Comparison of ENCODE assay signal across 21 mouse cellular contexts in genomic region chr3:147423895-147424575, GRCm38 (mm10).
DNase-seq lines count a peak whose midpoint lies in the region; ATAC-seq and TF ChIP-seq lines count a peak whose summit lies in the region.
"Had no signal": no experiment of that assay in that cellular context is flagged by ENCODE, and none has a peak within 500 bp of the region (broad histone marks: within the 10 kb centered on the region; RNA-seq: fewer than 3 reads in every experiment).

No protein-coding gene starts in this region.

- DNase-seq in limb, embryonic 10.5 days (ENCODE audit: low spot score), result no peak
- peak; percentile 51 for DNase-seq in brain, embryonic 14.5 days (ENCODE audit: low read depth)
- DNase-seq in embryo, embryonic 10.5 days (ENCODE audit: low spot score), result peak; percentile 54
- peak; percentile 33 for DNase-seq in hindbrain, embryonic 14.5 days (ENCODE audit: low spot score)
- DNase-seq in urinary bladder, postnatal 36 days (ENCODE audit: low spot score in 2 of 2), result no peak
- no peak for DNase-seq in gastrocnemius, postnatal 25 days
- DNase-seq: adrenal gland, postnatal 36 days; cerebellum, adult 9-10 months; gastrocnemius, postnatal 36 days; kidney, adult 2 months; kidney, postnatal 4 days; right cerebral cortex, postnatal 25 days; thymus, postnatal 25 days had no signal

- no peaks in the 10 kb centered on the region for H3K27me3 ChIP-seq in limb, embryonic 13.5 days
- no peaks in the 10 kb centered on the region for H3K27me3 ChIP-seq in limb, embryonic 10.5 days (ENCODE audit: low read depth, poor library complexity, severe bottlenecking)
- no peaks in the 10 kb centered on the region for H3K27me3 ChIP-seq in hindbrain, embryonic 14.5 days (ENCODE audit: control insufficient read depth, insufficient read depth, low read length)
- H3K27me3 ChIP-seq: embryonic facial prominence, embryonic 15.5 days; lung, embryonic 15.5 days had no signal

- no peaks in the 10 kb centered on the region for H3K36me3 ChIP-seq in limb, embryonic 13.5 days
- no peaks in the 10 kb centered on the region for H3K36me3 ChIP-seq in limb, embryonic 10.5 days
- no peaks in the 10 kb centered on the region for H3K36me3 ChIP-seq in hindbrain, embryonic 14.5 days (replicated peaks; ENCODE audit: control insufficient read depth, insufficient read depth)
- H3K36me3 ChIP-seq: embryonic facial prominence, embryonic 15.5 days; forebrain, embryonic 10.5 days; G1E; lung, embryonic 15.5 days had no signal

- no peak overlapping the region for H3K4me2 ChIP-seq in limb, embryonic 13.5 days (replicated peaks)
- no peak overlapping the region for H3K4me2 ChIP-seq in hindbrain, embryonic 14.5 days (replicated peaks)
- H3K4me2 ChIP-seq: embryonic facial prominence, embryonic 15.5 days; liver, embryonic 11.5 days; lung, embryonic 15.5 days had no signal

- WGBS in limb, embryonic 13.5 days, result 35% methylated on average over 2 of the region's 2 CpGs
- WGBS in limb, embryonic 10.5 days, result 32% methylated on average over 2 of the region's 2 CpGs
- 13% methylated on average over 2 of the region's 2 CpGs for WGBS in hindbrain, embryonic 14.5 days

- no peak for ATAC-seq in limb, embryonic 13.5 days (ENCODE audit: low FRiP score, low read depth)
- no peak for ATAC-seq in hindbrain, embryonic 14.5 days (ENCODE audit: low FRiP score)

- no peak for TF ChIP-seq POLR2A in brain, embryonic 14.5 days (IDR thresholded peaks at IDR 0.05; ENCODE audit: borderline replicate concordance, extremely low read depth, insufficient read depth, insufficient read length, poor library complexity, severe bottlenecking)

- H3K4me1 ChIP-seq in limb, embryonic 13.5 days, result peaks cover 14% of the 10 kb centered on the region
- H3K4me1 ChIP-seq in limb, embryonic 10.5 days, result peaks cover 26% of the 10 kb centered on the region
- H3K4me1 ChIP-seq in hindbrain, embryonic 14.5 days (replicated peaks; ENCODE audit: control insufficient read depth, insufficient read depth, low read length), result peaks cover 12% of the 10 kb centered on the region
- H3K4me1 ChIP-seq: lung, embryonic 15.5 days had no signal

- peak overlapping the region; percentile 15; the same call in 1 of the 2 replicates for H3K27ac ChIP-seq in limb, embryonic 13.5 days
- H3K27ac ChIP-seq in limb, embryonic 10.5 days, result no peak overlapping the region
- H3K27ac ChIP-seq in hindbrain, embryonic 14.5 days, result no peak overlapping the region
- H3K27ac ChIP-seq: embryonic facial prominence, embryonic 15.5 days; forebrain, embryonic 10.5 days; lung, embryonic 15.5 days; macrophage; stomach, postnatal 0 days had no signal

- no peaks in the 10 kb centered on the region for H3K9me3 ChIP-seq in limb, embryonic 13.5 days
- no peaks in the 10 kb centered on the region for H3K9me3 ChIP-seq in limb, embryonic 10.5 days (replicated peaks)
- no peaks in the 10 kb centered on the region for H3K9me3 ChIP-seq in hindbrain, embryonic 14.5 days (ENCODE audit: control insufficient read depth, low read length)
- H3K9me3 ChIP-seq: embryonic facial prominence, embryonic 15.5 days; forebrain, embryonic 10.5 days; lung, embryonic 15.5 days had no signal

- no peak overlapping the region for H3K9ac ChIP-seq in limb, embryonic 13.5 days
- H3K9ac ChIP-seq in hindbrain, embryonic 14.5 days, result no peak overlapping the region
- H3K9ac ChIP-seq: embryonic facial prominence, embryonic 15.5 days; lung, embryonic 15.5 days had no signal

- TF ChIP-seq CTCF in brain, embryonic 14.5 days (IDR thresholded peaks at IDR 0.05; ENCODE audit: borderline replicate concordance, extremely low read depth, insufficient read depth, insufficient read length), result no peak

- no peak overlapping the region for H3K4me3 ChIP-seq in limb, embryonic 13.5 days
- no peak overlapping the region for H3K4me3 ChIP-seq in limb, embryonic 10.5 days
- no peak overlapping the region for H3K4me3 ChIP-seq in hindbrain, embryonic 14.5 days (replicated peaks; ENCODE audit: low read length)
- H3K4me3 ChIP-seq: embryonic facial prominence, embryonic 15.5 days; forebrain, embryonic 10.5 days; lung, embryonic 15.5 days had no signal

Comparison
In these comparisons a context has a peak if more than half of its experiments do, and no peak if none do; other contexts are left out.
1. DNase-seq: peak in brain, embryonic 14.5 days (single experiment), embryo, embryonic 10.5 days (single experiment) and hindbrain, embryonic 14.5 days (single experiment); none in limb, embryonic 10.5 days (single experiment), urinary bladder, postnatal 36 days (0 of 2) and gastrocnemius, postnatal 25 days (single experiment).